Mouse (Mus musculus) thymus, adult 2 months (tissue): Measurements from ENCODE around the gene Dnajc16.

ENCODE experiments used
- CTCF ChIP-seq: fragments of 200-500 bp; IDR thresholded peaks from 2 replicates; pipeline ENCODE4 v1.5.1; 2012; ENCODE audit warnings: mild to moderate bottlenecking, control low read depth, low read length, moderate library complexity, borderline replicate concordance; ENCODE audit not compliant: control insufficient read depth, poor library complexity, insufficient read depth; ENCODE audit errors: extremely low read depth
- POLR2A ChIP-seq: fragments of 200-500 bp; IDR thresholded peaks from 2 replicates; pipeline ENCODE4 v1.6.1; 2012; ENCODE audit warnings: mild to moderate bottlenecking, low read length, control low read depth, moderate library complexity; ENCODE audit not compliant: control insufficient read depth, poor library complexity, insufficient read depth; ENCODE audit errors: extremely low read depth

GRCm38 (mm10) chr4:141741856-141742255, 48.9 kb downstream of the Dnajc16 start:
- TF ChIP-seq CTCF = no peak
- TF ChIP-seq POLR2A = no peak
